Mouse (Mus musculus) MEL (cell line): ENCODE results near the gene Sfxn1. TPM values are rescaled to one million over a fixed set of nuclear protein-coding genes. Genes with fewer than 3 reads are reported as not detected.

Experiments
- DNase-seq: peaks from one replicate; pipeline ENCODE4 v3.0.0; 2011; ENCODE audit warnings: low read depth, low spot score
- H3K27ac ChIP-seq: 2 replicates; pipeline ENCODE4 v1.5.1; 2012; ENCODE audit warnings: low read depth, mild to moderate bottlenecking, control low read depth, low read length, moderate library complexity; ENCODE audit not compliant: control insufficient read depth
- H3K27me3 ChIP-seq, 2 experiments: fragments of 150-350 bp in 1 of 2; sonication (generic) in 1 of 2; 2 replicates each; pipeline ENCODE4 v1.6.1; 2012; ENCODE audit warnings: low read length in 2 of 2, mild to moderate bottlenecking in 2 of 2, improper control_type of control experiment in 1 of 2, moderate library complexity in 1 of 2; ENCODE audit not compliant: insufficient read depth in 2 of 2, control insufficient read depth in 1 of 2
- H3K36me3 ChIP-seq, 2 experiments: 2 replicates each; pipeline ENCODE4 v1.6.1; 2012 to 2014; ENCODE audit warnings: low read length in 2 of 2, improper control_type of control experiment in 1 of 2, inconsistent platforms in 1 of 2, mild to moderate bottlenecking in 1 of 2; ENCODE audit not compliant: insufficient read depth in 2 of 2, control insufficient read depth in 1 of 2
- H3K4me1 ChIP-seq, 2 experiments: fragments of 150-350 bp in 1 of 2; sonication (generic) in 1 of 2; 2 replicates each; pipeline ENCODE4 v1.6.1; 2012; ENCODE audit warnings: low read length in 2 of 2, improper control_type of control experiment in 1 of 2, mild to moderate bottlenecking in 1 of 2; ENCODE audit not compliant: insufficient read depth in 2 of 2, control insufficient read depth in 1 of 2
- H3K4me3 ChIP-seq, 2 experiments: fragments of 150-350 bp in 1 of 2; sonication (generic) in 1 of 2; 2 replicates each; pipeline ENCODE4 v1.5.1; 2012; ENCODE audit warnings: low read depth in 2 of 2, low read length in 2 of 2, mild to moderate bottlenecking in 2 of 2, moderate library complexity in 2 of 2, control low read depth in 1 of 2, improper control_type of control experiment in 1 of 2; ENCODE audit not compliant: control insufficient read depth in 1 of 2, insufficient read depth in 1 of 2
- H3K79me2 ChIP-seq: 2 replicates; pipeline ENCODE4 v1.6.1; 2012; ENCODE audit warnings: mild to moderate bottlenecking, low read length, moderate library complexity; ENCODE audit not compliant: control insufficient read depth, poor library complexity, insufficient read depth
- H3K9ac ChIP-seq: 2 replicates; pipeline ENCODE4 v1.6.1; 2012; ENCODE audit warnings: low read depth, mild to moderate bottlenecking, control low read depth, low read length, moderate library complexity; ENCODE audit not compliant: control insufficient read depth, poor library complexity, severe bottlenecking
- H3K9me3 ChIP-seq: fragments of 150-350 bp; sonication (generic); replicated peaks from 2 replicates; pipeline ENCODE4 v1.6.1; 2012; ENCODE audit warnings: mild to moderate bottlenecking, low read length, improper control_type of control experiment, moderate library complexity; ENCODE audit not compliant: insufficient read depth
- BHLHE40 ChIP-seq: IDR thresholded peaks from 2 replicates; pipeline ENCODE4 v1.6.1; 2012; ENCODE audit warnings: low read depth, mild to moderate bottlenecking, inconsistent platforms, low read length, improper control_type of control experiment, borderline replicate concordance
- CHD1 ChIP-seq: IDR thresholded peaks from 2 replicates; pipeline ENCODE4 v1.6.1; 2012; ENCODE audit warnings: low read depth, mild to moderate bottlenecking, inconsistent platforms, low read length, improper control_type of control experiment
- CTCF ChIP-seq, 3 experiments: IDR thresholded peaks in 2 of 3; conservative IDR thresholded peaks in 1 of 3; 2 replicates each; pipeline ENCODE4 v1.5.1; 2011 to 2012; ENCODE audit warnings: low read length in 3 of 3, low read depth in 2 of 3, mild to moderate bottlenecking in 2 of 3, improper control_type of control experiment in 1 of 3, inconsistent platforms in 1 of 3, mixed read lengths in 1 of 3, moderate library complexity in 1 of 3; ENCODE audit not compliant: control insufficient read depth in 1 of 3, insufficient read depth in 1 of 3, poor library complexity in 1 of 3, severe bottlenecking in 1 of 3
- EP300 ChIP-seq, 2 experiments: IDR thresholded peaks; 2 replicates each; pipeline ENCODE4 v1.6.1; 2011; ENCODE audit warnings: improper control_type of control experiment in 2 of 2, low read length in 2 of 2, low read depth in 1 of 2, mild to moderate bottlenecking in 1 of 2
- ETS1 ChIP-seq: IDR thresholded peaks from 2 replicates; pipeline ENCODE4 v1.6.1; 2012; ENCODE audit warnings: low read depth, mild to moderate bottlenecking, inconsistent platforms, low read length, improper control_type of control experiment, moderate library complexity
- GATA1 ChIP-seq: IDR thresholded peaks from 2 replicates; pipeline ENCODE4 v1.6.1; 2011; ENCODE audit warnings: low read depth, low read length, improper control_type of control experiment
- JUND ChIP-seq: IDR thresholded peaks from 2 replicates; pipeline ENCODE4 v1.6.1; 2011; ENCODE audit warnings: low read depth, mild to moderate bottlenecking, improper control_type of control experiment, low read length
- MAFK ChIP-seq: IDR thresholded peaks from 2 replicates; pipeline ENCODE4 v1.6.1; 2011; ENCODE audit warnings: low read depth, mild to moderate bottlenecking, low read length, improper control_type of control experiment, borderline replicate concordance
- MAZ ChIP-seq: IDR thresholded peaks from 2 replicates; pipeline ENCODE4 v1.6.1; 2012; ENCODE audit warnings: low read depth, mild to moderate bottlenecking, inconsistent platforms, low read length, improper control_type of control experiment
- MEF2A ChIP-seq: IDR thresholded peaks from 2 replicates; pipeline ENCODE4 v1.6.1; 2014; ENCODE audit warnings: low read depth, mild to moderate bottlenecking, inconsistent platforms, low read length, improper control_type of control experiment; ENCODE audit not compliant: poor library complexity, insufficient replicate concordance, severe bottlenecking; ENCODE audit errors: extremely low read depth
- MXI1 ChIP-seq: IDR thresholded peaks from 2 replicates; pipeline ENCODE4 v1.6.1; 2011; ENCODE audit warnings: mild to moderate bottlenecking, low read depth, low read length, improper control_type of control experiment
- POLR2AphosphoS2 ChIP-seq: IDR thresholded peaks from 2 replicates; pipeline ENCODE4 v1.6.1; 2011; ENCODE audit warnings: low read length, improper control_type of control experiment
- POLR2AphosphoS5 ChIP-seq: IDR thresholded peaks from 2 replicates; pipeline ENCODE4 v1.6.1; 2012; ENCODE audit warnings: low read depth, borderline replicate concordance, mild to moderate bottlenecking, inconsistent platforms, low read length, moderate library complexity, mixed read lengths
- SIN3A ChIP-seq: IDR thresholded peaks from 2 replicates; pipeline ENCODE4 v1.6.1; 2012; ENCODE audit warnings: low read length, improper control_type of control experiment, inconsistent platforms
- SMC3 ChIP-seq: IDR thresholded peaks from 2 replicates; pipeline ENCODE4 v1.6.1; 2011; ENCODE audit warnings: low read depth, low read length, improper control_type of control experiment
- UBTF ChIP-seq: IDR thresholded peaks from 2 replicates; pipeline ENCODE4 v1.6.1; 2012; ENCODE audit warnings: low read depth, mild to moderate bottlenecking, inconsistent platforms, low read length, improper control_type of control experiment, moderate library complexity, borderline replicate concordance; ENCODE audit not compliant: insufficient read depth
- USF2 ChIP-seq, 2 experiments: IDR thresholded peaks; 2 replicates each; pipeline ENCODE4 v1.6.1; 2011 to 2012; ENCODE audit warnings: improper control_type of control experiment in 2 of 2, low read length in 2 of 2, borderline replicate concordance in 1 of 2, inconsistent platforms in 1 of 2, low read depth in 1 of 2, mild to moderate bottlenecking in 1 of 2; ENCODE audit not compliant: insufficient read depth in 1 of 2
- ZKSCAN1 ChIP-seq: IDR thresholded peaks from 2 replicates; pipeline ENCODE4 v1.6.1; 2012; ENCODE audit warnings: low read depth, mild to moderate bottlenecking, inconsistent platforms, low read length, improper control_type of control experiment, moderate library complexity
- polyA plus RNA-seq, 2 experiments: library from polyadenylated mRNA; stranded (reverse) in 1 of 2; unstranded in 1 of 2; fragments of >175 nt in 1 of 2; fragments of >200 nt in 1 of 2; gene quantifications; 2 replicates each; pipeline versions ENCODE4 v1.2.1 to v1.2.4; 2012; ENCODE audit warnings: low replicate concordance in 2 of 2, low read depth in 1 of 2; ENCODE audit not compliant: insufficient read length in 2 of 2, insufficient read depth in 1 of 2, missing spikeins in 1 of 2
- total RNA-seq: library from RNA; depleted of rRNA; stranded (reverse); fragments of 300-350 nt; gene quantifications from 2 replicates; pipeline ENCODE4 v1.2.3, GENCODE M21; 2012

Gene Sfxn1
- total and polyA plus RNA-seq, 3 experiments: 42.8 to 74.6 TPM; not detected in 1

- Histone ChIP-seq H3K4me1 (peaks cover 13 to 32% of the 10 kb centered on the region in 2 experiments), H3K79me2 (peaks cover 40% of the 10 kb centered on the region), H3K9me3 (no peaks in the 10 kb centered on the region), H3K27me3 (no peaks in the 10 kb centered on the region), H3K4me3 (no peak overlapping the region), H3K36me3 (peaks cover 24 to 30% of the 10 kb centered on the region in 2 experiments), H3K9ac (no peak overlapping the region), H3K27ac (no peak overlapping the region)
- TF ChIP-seq POLR2AphosphoS5: no peak
- TF ChIP-seq ZKSCAN1: no peak
- TF ChIP-seq ETS1: peak; percentile 75
- TF ChIP-seq CHD1: no peak
- no peak for TF ChIP-seq POLR2AphosphoS2
- peak in 1 of 2 experiments; percentile 6; a peak in 1 of 4 replicates for TF ChIP-seq EP300 (IDR thresholded peaks at IDR 0.05; ENCODE audit: low read depth in 1 of 2, low read length in 2 of 2)
- TF ChIP-seq GATA1: no peak
- TF ChIP-seq MXI1: peak; percentile 44; the same call in 1 of the 2 replicates
- no peak for TF ChIP-seq USF2 (IDR thresholded peaks at IDR 0.05; ENCODE audit: borderline replicate concordance in 1 of 2, insufficient read depth in 1 of 2, low read depth in 1 of 2, low read length in 2 of 2)
- no peak for TF ChIP-seq BHLHE40
- TF ChIP-seq JUND: no peak
- TF ChIP-seq SIN3A: peak; percentile 87
- DNase-seq: no peak
Observed at GRCm38 (mm10) chr13:54082946-54083345, 11.3 kb downstream of the Sfxn1 start.

GRCm38 (mm10) chr13:54084178-54084577 is 12.5 kb downstream of the Sfxn1 start:
- no peak for TF ChIP-seq SMC3
- no peak for TF ChIP-seq UBTF
- TF ChIP-seq CTCF (IDR thresholded peaks at IDR 0.05 in 2 of 3, conservative IDR thresholded peaks at IDR 0.05 in 1 of 3; ENCODE audit: control insufficient read depth in 1 of 3, insufficient read depth in 1 of 3, low read depth in 2 of 3, low read length in 3 of 3, poor library complexity in 1 of 3, severe bottlenecking in 1 of 3): no peak
- no peak for TF ChIP-seq ETS1
- TF ChIP-seq MAZ: no peak
- no peak for TF ChIP-seq ZKSCAN1
- TF ChIP-seq MAFK: no peak
- TF ChIP-seq SIN3A: no peak
- TF ChIP-seq MEF2A: no peak
- no peak for DNase-seq
- no peak overlapping the region for H3K4me3 ChIP-seq
- no peak overlapping the region for H3K27ac ChIP-seq
- no peak overlapping the region for H3K9ac ChIP-seq
- no peaks in the 10 kb centered on the region for H3K9me3 ChIP-seq
- no peaks in the 10 kb centered on the region for H3K27me3 ChIP-seq
- peaks cover 31% of the 10 kb centered on the region for H3K79me2 ChIP-seq
- H3K4me1 ChIP-seq: peaks cover 13 to 30% of the 10 kb centered on the region in 2 experiments
- peaks cover 30 to 31% of the 10 kb centered on the region in 2 experiments for H3K36me3 ChIP-seq
